Mouse (Mus musculus) lung, postnatal 0 days (tissue): ENCODE results near the gene Mettl4.

Source experiments
- CTCF ChIP-seq: IDR thresholded peaks from 2 replicates; pipeline ENCODE4 v1.5.1; 2016; ENCODE audit warnings: antibody characterized with exemption, mild to moderate bottlenecking
- EP300 ChIP-seq: IDR thresholded peaks from 2 replicates; pipeline ENCODE4 v1.6.1; 2016; ENCODE audit warnings: antibody characterized with exemption, mild to moderate bottlenecking, control low read depth

DNA sequence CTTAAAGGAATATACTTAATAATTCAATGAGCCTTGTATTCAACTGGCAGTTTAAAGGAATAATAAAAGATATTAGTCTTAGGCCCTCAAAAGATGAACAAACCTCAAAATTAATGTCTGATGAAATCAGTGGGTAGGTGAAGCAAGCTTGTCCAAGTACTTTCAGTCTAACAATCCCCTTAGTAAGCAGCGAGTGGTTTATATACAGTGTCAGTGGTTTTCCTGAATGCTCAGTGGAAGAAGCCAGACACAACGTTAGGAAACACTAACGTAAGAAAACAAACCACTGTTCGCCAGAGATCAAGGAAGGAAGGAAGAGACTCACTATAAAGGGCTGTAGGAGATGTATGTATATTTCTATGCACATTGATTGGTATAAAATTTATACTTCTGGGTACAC, 23.1 kb downstream of the Mettl4 start:
- TF ChIP-seq CTCF (no peak), EP300 (no peak)
